Mouse (Mus musculus) urinary bladder, adult 2 months (tissue): ENCODE measurements at regions not wholly inside any gene's neighbourhood (a gene's known extent, or its start where the extent isn't known, plus 50 kb on each side); places are given as distances from the start of the nearest gene placed in this dataset.

Experiments
- DNase-seq: peaks from one replicate; pipeline ENCODE4 v3.0.0; 2022; ENCODE audit warnings: low spot score

GRCm38 (mm10) chr10:96955776-96956448, 339.1 kb downstream of the Btg1 start:
- no peak for DNase-seq

GRCm38 (mm10) chr10:96956449-96956834, 339.6 kb downstream of the Btg1 start:
- DNase-seq: no peak

- no peak for DNase-seq
These were observed 340.2 kb downstream of the Btg1 start for GRCm38 (mm10) chr10:96957019-96957418.

GRCm38 (mm10) chr10:96969825-96970224, 353.0 kb downstream of the Btg1 start:
- DNase-seq: no peak

GRCm38 (mm10) chr10:96970737-96971136, 353.9 kb downstream of the Btg1 start:
- no peak for DNase-seq

- no peak for DNase-seq
These were observed 355.0 kb downstream of the Btg1 start for GRCm38 (mm10) chr10:96971810-96972209.

- DNase-seq: no peak
These were observed 357.6 kb downstream of the Btg1 start for GRCm38 (mm10) chr10:96974326-96974977.

GRCm38 (mm10) chr10:96976691-96977090, 359.9 kb downstream of the Btg1 start:
- DNase-seq: no peak

- DNase-seq: no peak
These were observed 363.7 kb downstream of the Btg1 start for GRCm38 (mm10) chr10:96980494-96980831.

- DNase-seq: no peak
These were observed 364.2 kb downstream of the Btg1 start for GRCm38 (mm10) chr10:96980832-96981515.

- no peak for DNase-seq
These were observed 364.7 kb downstream of the Btg1 start for GRCm38 (mm10) chr10:96981516-96981869.

- DNase-seq: no peak
These were observed 384.1 kb downstream of the Btg1 start for GRCm38 (mm10) chr10:97000871-97001270.

GRCm38 (mm10) chr10:97008873-97009272, 392.1 kb downstream of the Btg1 start:
- DNase-seq: no peak

- DNase-seq: no peak
These were observed 393.1 kb downstream of the Btg1 start for GRCm38 (mm10) chr10:97009859-97010258.

GRCm38 (mm10) chr10:97018641-97019040, 401.8 kb downstream of the Btg1 start:
- DNase-seq: no peak

GRCm38 (mm10) chr10:97028776-97029175, 412.0 kb downstream of the Btg1 start:
- no peak for DNase-seq

- no peak for DNase-seq
These were observed 414.2 kb downstream of the Btg1 start for GRCm38 (mm10) chr10:97030996-97031395.

- DNase-seq: no peak
These were observed 418.6 kb downstream of the Btg1 start for GRCm38 (mm10) chr10:97035371-97035786.

GRCm38 (mm10) chr10:97038025-97038424, 421.2 kb downstream of the Btg1 start:
- DNase-seq: no peak

GRCm38 (mm10) chr10:97047566-97047965, 430.8 kb downstream of the Btg1 start:
- no peak for DNase-seq

GRCm38 (mm10) chr10:97047996-97048395, 431.2 kb downstream of the Btg1 start:
- DNase-seq: no peak

- no peak for DNase-seq
These were observed 424.9 kb upstream of the Dcn start for GRCm38 (mm10) chr10:97054472-97054871.

- no peak for DNase-seq
These were observed 417.4 kb upstream of the Dcn start for GRCm38 (mm10) chr10:97061961-97062360.
